Mouse (Mus musculus): ENCODE measurements at regions not wholly inside any gene's neighbourhood (a gene's known extent, or its start where the extent isn't known, plus 50 kb on each side); places are given as distances from the start of the nearest gene placed in this dataset.

DNA sequence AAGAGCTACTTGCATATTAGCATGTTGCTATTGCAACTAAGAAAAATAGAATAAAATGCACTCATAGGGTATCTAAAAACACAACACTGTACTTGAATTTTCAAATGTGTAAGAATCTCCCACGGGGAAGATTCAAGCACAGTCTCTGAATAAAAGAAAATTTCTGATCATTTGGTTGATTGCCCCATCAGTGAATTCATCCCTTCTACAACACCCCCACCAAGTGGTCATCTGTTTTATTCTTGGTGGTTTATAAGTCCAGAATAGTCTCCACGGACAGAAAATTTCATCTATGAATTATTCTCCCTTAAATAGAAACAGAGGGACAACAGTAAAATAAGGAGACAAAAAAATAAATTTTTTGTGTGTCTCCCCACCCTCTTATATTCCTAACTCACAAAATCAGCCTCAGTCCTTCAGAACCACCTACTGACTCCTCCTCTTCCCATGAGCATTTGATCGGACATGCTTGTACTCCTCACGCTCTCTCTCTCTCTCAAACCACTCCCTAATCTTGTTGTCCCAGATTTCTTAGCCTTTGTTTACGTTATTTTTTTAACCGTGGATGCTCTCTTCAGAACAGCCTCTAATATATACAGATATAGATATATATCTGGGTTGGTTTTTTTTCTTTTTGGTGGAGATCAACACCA lies 181.0 kb downstream of the Trmt11 start:
- no peak for TF ChIP-seq CTCF (conservative IDR thresholded peaks at IDR 0.05; ENCODE audit: insufficient read depth, insufficient read length, low read depth, low read length)
- no peak for TF ChIP-seq POLR2A (IDR thresholded peaks at IDR 0.05; ENCODE audit: low read depth, low read length)

Measured in kidney, adult 2 months (tissue).